Mouse (Mus musculus): ENCODE data around the gene Sar1b. TPM values are rescaled to one million over a fixed set of nuclear protein-coding genes. Genes with fewer than 3 reads are reported as not detected.

The Sar1b gene
- polyA plus RNA-seq, 1 experiment from 2014 or later = 128 TPM

GRCm38 (mm10) chr11:51817756-51818155, 54.3 kb downstream of the Sar1b start:
- ATAC-seq (ENCODE audit: low FRiP score) = no peak
- peak; percentile 98 for DNase-seq (ENCODE audit: low spot score, missing footprints)
- peaks cover 5% of the 10 kb centered on the region; the same call in 1 of the 2 replicates for H3K4me1 ChIP-seq (ENCODE audit: control insufficient read depth, insufficient read depth, low read length)
- H3K4me3 ChIP-seq (ENCODE audit: low read depth, low read length) = no peak overlapping the region
- H3K9ac ChIP-seq (ENCODE audit: low read length) = no peak overlapping the region
- H3K9me3 ChIP-seq (ENCODE audit: control insufficient read depth, low read length) = no peaks in the 10 kb centered on the region
- 42% methylated on average over 6 of the region's 6 CpGs for WGBS
- H3K27me3 ChIP-seq (ENCODE audit: control insufficient read depth, insufficient read depth, low read length) = no peaks in the 10 kb centered on the region
- H3K27ac ChIP-seq (ENCODE audit: low read depth, low read length) = no peak overlapping the region
- no peak overlapping the region for H3K4me2 ChIP-seq
- no peaks in the 10 kb centered on the region for H3K36me3 ChIP-seq (ENCODE audit: control insufficient read depth, insufficient read depth, low read length)

GRCm38 (mm10) chr11:51818837-51819236, 55.4 kb downstream of the Sar1b start:
- H3K4me2 ChIP-seq = no peak overlapping the region
- no peaks in the 10 kb centered on the region for H3K27me3 ChIP-seq (ENCODE audit: control insufficient read depth, insufficient read depth, low read length)
- H3K4me1 ChIP-seq (ENCODE audit: control insufficient read depth, insufficient read depth, low read length) = peaks cover 9% of the 10 kb centered on the region; the same call in 1 of the 2 replicates
- H3K4me3 ChIP-seq (ENCODE audit: low read depth, low read length) = no peak overlapping the region
- no peak overlapping the region for H3K9ac ChIP-seq (ENCODE audit: low read length)
- no peak overlapping the region for H3K27ac ChIP-seq (ENCODE audit: low read depth, low read length)
- WGBS = 82% methylated on average over 4 of the region's 4 CpGs
- DNase-seq (ENCODE audit: low spot score, missing footprints) (no peak), ATAC-seq (ENCODE audit: low FRiP score) (no peak)
- H3K9me3 ChIP-seq (ENCODE audit: control insufficient read depth, low read length) = no peaks in the 10 kb centered on the region
- H3K36me3 ChIP-seq (ENCODE audit: control insufficient read depth, insufficient read depth, low read length) = no peaks in the 10 kb centered on the region

DNA sequence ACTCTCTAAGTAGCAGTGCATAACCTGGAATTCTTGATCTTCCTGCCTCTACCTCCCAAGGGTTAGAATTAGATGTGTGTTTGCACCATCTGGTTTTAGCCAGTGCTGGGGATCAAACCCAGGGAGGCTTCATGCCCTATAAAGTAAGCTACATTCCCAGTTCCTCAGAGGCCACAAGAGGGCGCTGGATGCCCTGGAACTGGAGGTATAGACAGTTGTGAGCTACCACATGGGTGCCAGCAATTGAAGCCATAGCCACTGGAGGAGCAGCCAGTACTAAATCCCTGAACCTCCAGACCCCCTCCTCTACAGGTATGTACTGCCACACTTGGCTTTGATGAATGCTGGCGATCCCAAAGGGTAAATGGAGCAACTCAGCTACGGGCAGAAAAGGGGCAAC, 56.5 kb downstream of the Sar1b start:
- WGBS = 74% methylated on average over 3 of the region's 3 CpGs
- H3K4me3 ChIP-seq (ENCODE audit: low read depth, low read length) = no peak overlapping the region
- no peak overlapping the region for H3K27ac ChIP-seq (ENCODE audit: low read depth, low read length)
- ATAC-seq (ENCODE audit: low FRiP score) (no peak), DNase-seq (ENCODE audit: low spot score, missing footprints) (no peak)
- no peaks in the 10 kb centered on the region for H3K9me3 ChIP-seq (ENCODE audit: control insufficient read depth, low read length)
- H3K4me2 ChIP-seq = no peak overlapping the region
- H3K4me1 ChIP-seq (ENCODE audit: control insufficient read depth, insufficient read depth, low read length) = peaks cover 9% of the 10 kb centered on the region; the same call in 1 of the 2 replicates
- no peaks in the 10 kb centered on the region for H3K27me3 ChIP-seq (ENCODE audit: control insufficient read depth, insufficient read depth, low read length)
- H3K36me3 ChIP-seq (ENCODE audit: control insufficient read depth, insufficient read depth, low read length) = no peaks in the 10 kb centered on the region
- no peak overlapping the region for H3K9ac ChIP-seq (ENCODE audit: low read length)

DNA sequence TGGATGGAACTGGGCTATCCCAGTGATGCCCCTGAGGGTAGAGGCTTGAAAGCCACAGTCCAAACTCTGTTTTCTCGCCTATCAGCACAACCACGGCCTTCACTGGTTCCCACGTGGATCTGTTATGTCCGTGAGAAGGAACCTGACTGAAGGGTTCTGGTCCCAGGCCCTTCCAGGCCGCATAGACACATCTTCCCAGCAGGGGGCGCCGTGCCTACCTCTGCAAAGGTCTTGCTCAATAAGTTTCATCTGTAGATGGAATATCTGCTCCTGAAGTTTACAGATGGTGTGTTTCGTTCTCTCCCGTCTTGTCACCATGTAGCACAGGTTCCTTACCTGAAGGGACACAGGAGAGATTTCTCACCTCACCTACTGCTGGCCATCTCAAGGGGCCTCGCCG, 57.4 kb downstream of the Sar1b start:
- no peak overlapping the region for H3K4me2 ChIP-seq
- no peaks in the 10 kb centered on the region for H3K9me3 ChIP-seq (ENCODE audit: control insufficient read depth, low read length)
- H3K36me3 ChIP-seq (ENCODE audit: control insufficient read depth, insufficient read depth, low read length) = no peaks in the 10 kb centered on the region
- no peak overlapping the region for H3K4me3 ChIP-seq (ENCODE audit: low read depth, low read length)
- no peaks in the 10 kb centered on the region for H3K27me3 ChIP-seq (ENCODE audit: control insufficient read depth, insufficient read depth, low read length)
- peak; percentile 95 for DNase-seq (ENCODE audit: low spot score, missing footprints)
- no peak overlapping the region for H3K27ac ChIP-seq (ENCODE audit: low read depth, low read length)
- H3K9ac ChIP-seq (ENCODE audit: low read length) = no peak overlapping the region
- no peak for ATAC-seq (ENCODE audit: low FRiP score)
- 43% methylated on average over 11 of the region's 11 CpGs for WGBS
- H3K4me1 ChIP-seq (ENCODE audit: control insufficient read depth, insufficient read depth, low read length) = peaks cover 9% of the 10 kb centered on the region; the same call in 1 of the 2 replicates

DNA sequence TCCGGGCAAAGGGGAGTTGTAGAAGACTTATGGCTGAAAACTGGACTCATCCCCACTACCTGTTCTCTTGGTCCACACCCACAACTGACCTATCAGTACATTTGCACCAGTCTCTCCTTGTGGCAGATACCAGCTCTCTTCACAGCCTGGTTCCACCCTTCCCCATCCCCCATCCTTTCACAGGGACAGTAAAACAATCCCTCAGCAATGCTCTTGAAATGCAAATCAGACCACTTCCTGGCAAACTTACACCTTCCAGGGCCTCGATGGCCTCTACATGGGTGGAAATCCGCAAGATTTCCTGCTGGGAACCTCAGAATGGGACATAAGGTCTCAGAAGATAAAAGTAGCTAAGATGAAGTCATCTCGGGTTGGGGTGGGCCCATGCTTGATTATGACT, 59.2 kb downstream of the Sar1b start:
- no peak overlapping the region for H3K4me2 ChIP-seq
- 18% methylated on average over 4 of the region's 4 CpGs for WGBS

DNA sequence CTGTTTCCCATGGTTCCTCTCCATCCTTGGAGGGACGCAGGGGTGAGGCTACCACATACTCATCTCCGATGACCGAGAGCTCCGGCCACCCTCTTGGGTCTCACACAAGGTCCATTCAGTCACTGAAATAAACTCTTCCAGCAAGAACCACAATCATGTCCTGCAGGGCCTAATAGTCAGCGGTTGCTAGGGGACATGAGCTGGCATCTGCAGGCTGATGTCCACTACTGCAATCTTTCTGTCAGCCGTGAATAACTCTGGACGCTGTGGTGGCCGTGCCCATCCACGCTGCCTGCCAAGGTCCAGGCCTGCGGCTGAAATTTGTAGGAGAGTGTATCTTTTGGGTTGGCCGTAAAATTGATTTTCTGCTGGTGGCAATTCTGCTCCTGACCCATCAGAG, 59.8 kb downstream of the Sar1b start:
- Histone ChIP-seq H3K9ac (ENCODE audit: low read length) (no peak overlapping the region), H3K4me1 (ENCODE audit: control insufficient read depth, insufficient read depth, low read length) (peaks cover 9% of the 10 kb centered on the region; the same call in 1 of the 2 replicates), H3K27me3 (ENCODE audit: control insufficient read depth, insufficient read depth, low read length) (no peaks in the 10 kb centered on the region), H3K27ac (ENCODE audit: low read depth, low read length) (no peak overlapping the region; the same call in 1 of the 2 replicates), H3K4me3 (ENCODE audit: low read depth, low read length) (no peak overlapping the region), H3K4me2 (no peak overlapping the region), H3K9me3 (ENCODE audit: control insufficient read depth, low read length) (no peaks in the 10 kb centered on the region), H3K36me3 (ENCODE audit: control insufficient read depth, insufficient read depth, low read length) (no peaks in the 10 kb centered on the region)
- DNase-seq (ENCODE audit: low spot score, missing footprints) = no peak
- WGBS = 36% methylated on average over 11 of the region's 11 CpGs
- ATAC-seq (ENCODE audit: low FRiP score) = no peak

More for the DNA sequence above, 59.2 kb downstream of the Sar1b start:
- H3K9me3 ChIP-seq (ENCODE audit: control insufficient read depth, low read length) = no peaks in the 10 kb centered on the region
- no peak overlapping the region for H3K4me3 ChIP-seq (ENCODE audit: low read depth, low read length)
- no peak overlapping the region for H3K27ac ChIP-seq (ENCODE audit: low read depth, low read length)
- H3K9ac ChIP-seq (ENCODE audit: low read length) = no peak overlapping the region
- no peaks in the 10 kb centered on the region for H3K36me3 ChIP-seq (ENCODE audit: control insufficient read depth, insufficient read depth, low read length)
- DNase-seq (ENCODE audit: low spot score, missing footprints) = peak; percentile 85
- no peaks in the 10 kb centered on the region for H3K27me3 ChIP-seq (ENCODE audit: control insufficient read depth, insufficient read depth, low read length)
- peaks cover 9% of the 10 kb centered on the region; the same call in 1 of the 2 replicates for H3K4me1 ChIP-seq (ENCODE audit: control insufficient read depth, insufficient read depth, low read length)
- no peak for ATAC-seq (ENCODE audit: low FRiP score)

DNA sequence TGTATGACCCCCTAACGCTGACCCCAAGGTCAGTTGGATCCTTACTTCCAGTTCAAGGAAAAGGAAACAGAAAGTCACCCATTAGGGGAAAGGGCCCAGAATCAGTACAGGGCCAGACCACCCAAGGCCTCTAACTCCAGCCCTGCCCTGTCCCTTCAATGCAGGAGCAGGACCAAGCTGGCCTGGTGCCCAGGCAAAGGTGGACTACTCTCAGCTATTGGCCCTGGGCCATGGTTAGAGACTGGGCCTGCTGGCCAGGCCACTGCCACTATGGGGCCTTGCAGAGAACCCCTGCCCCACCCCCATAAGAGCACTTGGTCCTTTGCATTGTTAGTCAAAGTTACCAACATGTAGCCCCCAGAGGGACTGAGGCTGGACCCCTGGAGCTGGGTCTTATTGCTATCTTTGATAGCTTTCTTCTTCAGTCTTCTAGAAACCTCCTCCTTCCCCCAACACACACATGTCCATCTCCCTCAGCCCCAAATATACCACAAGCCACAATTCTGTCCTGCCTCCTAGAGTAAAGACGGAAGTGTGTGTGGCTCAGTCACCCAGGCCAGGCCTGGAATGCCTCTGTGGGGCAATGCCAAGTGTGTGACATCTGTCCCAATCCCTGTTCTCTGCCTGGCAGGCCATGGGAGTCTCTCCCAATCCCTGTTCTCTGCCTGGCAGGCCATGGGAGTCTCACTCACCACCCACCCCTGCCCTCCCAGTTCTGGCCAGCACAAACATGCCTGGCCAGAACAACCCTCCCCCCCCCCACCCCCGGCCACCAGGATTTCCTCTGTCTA, 60.7 kb downstream of the Sar1b start:
- Histone ChIP-seq H3K36me3 (ENCODE audit: control insufficient read depth, insufficient read depth, low read length) (no peaks in the 10 kb centered on the region), H3K9me3 (ENCODE audit: control insufficient read depth, low read length) (no peaks in the 10 kb centered on the region), H3K27ac (ENCODE audit: low read depth, low read length) (no peak overlapping the region), H3K9ac (ENCODE audit: low read length) (no peak overlapping the region), H3K27me3 (ENCODE audit: control insufficient read depth, insufficient read depth, low read length) (no peaks in the 10 kb centered on the region), H3K4me1 (ENCODE audit: control insufficient read depth, insufficient read depth, low read length) (peaks cover 9% of the 10 kb centered on the region; the same call in 1 of the 2 replicates), H3K4me2 (no peak overlapping the region), H3K4me3 (ENCODE audit: low read depth, low read length) (no peak overlapping the region)
- DNase-seq (ENCODE audit: low spot score, missing footprints) = no peak
- 90% methylated on average over 3 of the region's 3 CpGs for WGBS
- no peak for ATAC-seq (ENCODE audit: low FRiP score)

GRCm38 (mm10) chr11:51824867-51825424, 61.5 kb downstream of the Sar1b start:
- Histone ChIP-seq H3K27me3 (ENCODE audit: control insufficient read depth, insufficient read depth, low read length) (no peaks in the 10 kb centered on the region), H3K36me3 (ENCODE audit: control insufficient read depth, insufficient read depth, low read length) (no peaks in the 10 kb centered on the region), H3K4me1 (ENCODE audit: control insufficient read depth, insufficient read depth, low read length) (peaks cover 9% of the 10 kb centered on the region; the same call in 1 of the 2 replicates), H3K9me3 (ENCODE audit: control insufficient read depth, low read length) (no peaks in the 10 kb centered on the region), H3K4me3 (ENCODE audit: low read depth, low read length) (no peak overlapping the region), H3K9ac (ENCODE audit: low read length) (no peak overlapping the region), H3K4me2 (no peak overlapping the region), H3K27ac (ENCODE audit: low read depth, low read length) (no peak overlapping the region)
- 92% methylated on average over 19 of the region's 19 CpGs for WGBS
- DNase-seq (ENCODE audit: low spot score, missing footprints) (no peak), ATAC-seq (ENCODE audit: low FRiP score) (no peak)

Data from midbrain, embryonic 11.5 days (tissue).